Comparison of ENCODE assay signal across 18 mouse cellular contexts in the genomic region with DNA sequence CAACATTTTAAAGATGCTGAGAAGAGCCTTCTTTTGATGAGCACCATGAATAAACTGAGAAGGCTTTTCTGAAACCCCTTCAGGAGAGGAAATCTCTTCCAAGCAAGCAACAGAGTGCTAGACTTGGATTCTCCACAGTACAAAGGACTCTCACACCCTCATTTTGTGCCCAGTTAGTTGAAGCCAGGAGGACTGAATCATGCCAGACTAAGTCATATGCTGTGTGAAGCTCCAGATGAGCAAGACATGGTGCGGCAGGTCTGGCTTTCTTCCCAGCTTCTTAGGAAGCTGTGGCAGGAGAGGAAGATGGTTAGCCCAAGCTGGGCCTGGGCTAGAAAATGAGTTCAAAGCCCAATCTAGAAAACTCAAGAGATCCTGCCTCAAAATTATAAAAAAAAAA.
DNase-seq lines count a peak whose midpoint lies in the region; ATAC-seq and TF ChIP-seq lines count a peak whose summit lies in the region.
"Had no signal": no experiment of that assay in that cellular context is flagged by ENCODE, and none has a peak within 500 bp of the region (broad histone marks: within the 10 kb centered on the region; RNA-seq: fewer than 3 reads in every experiment).

No protein-coding gene starts in this region.

- WGBS in forebrain, postnatal 0 days, result 51% methylated on average over 1 of the region's 1 CpGs
- WGBS in forebrain, embryonic 11.5 days, result 90% methylated on average over 1 of the region's 1 CpGs

- DNase-seq in forebrain, postnatal 0 days, result peak; percentile 43
- no peak for DNase-seq in forebrain, embryonic 11.5 days (ENCODE audit: low spot score)
- DNase-seq in Muller cell, postnatal 12 days (ENCODE audit: inconsistent ontology term), result peak; percentile 65
- DNase-seq in right cerebral cortex, postnatal 25 days, result peak; percentile 35
- no peak for DNase-seq in urinary bladder, postnatal 36 days (ENCODE audit: low spot score in 2 of 2)
- no peak for DNase-seq in ovary, postnatal 10 days (ENCODE audit: low spot score)
- DNase-seq: cerebellum, adult 18-20 months; gastrocnemius, postnatal 36 days; heart, postnatal 14 days; midbrain, embryonic 14.5 days; thymus, adult 18-20 months had no signal

- no peak overlapping the region for H3K4me3 ChIP-seq in forebrain, postnatal 0 days (ENCODE audit: low read depth, low read length)
- H3K4me3 ChIP-seq in forebrain, embryonic 11.5 days (ENCODE audit: low read depth, low read length), result no peak overlapping the region
- H3K4me3 ChIP-seq in embryonic fibroblast, embryonic 13.5 days (ENCODE audit: insufficient read depth, low read length), result no peak overlapping the region
- H3K4me3 ChIP-seq: hindbrain, embryonic 13.5 days; kidney, embryonic 15.5 days; limb, embryonic 12.5 days had no signal

- H3K36me3 ChIP-seq in forebrain, postnatal 0 days (ENCODE audit: insufficient read depth), result no peaks in the 10 kb centered on the region
- H3K36me3 ChIP-seq in forebrain, embryonic 11.5 days (ENCODE audit: control insufficient read depth, insufficient read depth, low read length), result no peaks in the 10 kb centered on the region
- H3K36me3 ChIP-seq: hindbrain, embryonic 13.5 days; limb, embryonic 12.5 days had no signal

- H3K27ac ChIP-seq in forebrain, postnatal 0 days (ENCODE audit: low read depth, low read length), result no peak overlapping the region
- no peak overlapping the region for H3K27ac ChIP-seq in forebrain, embryonic 11.5 days (ENCODE audit: low read depth, low read length)
- peak overlapping the region; percentile 24; the same call in 1 of the 2 replicates for H3K27ac ChIP-seq in embryonic fibroblast, embryonic 13.5 days (ENCODE audit: insufficient read depth, low read length)
- H3K27ac ChIP-seq: hindbrain, embryonic 13.5 days; kidney, embryonic 15.5 days; limb, embryonic 12.5 days; liver, embryonic 14.5 days had no signal

- no peaks in the 10 kb centered on the region for H3K27me3 ChIP-seq in forebrain, postnatal 0 days (ENCODE audit: insufficient read depth, low read length)
- no peaks in the 10 kb centered on the region for H3K27me3 ChIP-seq in forebrain, embryonic 11.5 days (ENCODE audit: control insufficient read depth, insufficient read depth, low read length)
- H3K27me3 ChIP-seq: hindbrain, embryonic 13.5 days; kidney, embryonic 15.5 days had no signal

- ATAC-seq in forebrain, postnatal 0 days, result peak; percentile 78
- ATAC-seq in forebrain, embryonic 11.5 days (replicated peaks; ENCODE audit: low FRiP score), result no peak
- ATAC-seq: lung, postnatal 0 days had no signal

- 0 out of 2 replicates have a peak, but pooled peaks cover 3% of the 10 kb centered on the region for H3K4me1 ChIP-seq in forebrain, postnatal 0 days (ENCODE audit: insufficient read depth)
- peaks cover 4% of the 10 kb centered on the region; the same call in 1 of the 2 replicates for H3K4me1 ChIP-seq in forebrain, embryonic 11.5 days (replicated peaks; ENCODE audit: control insufficient read depth, insufficient read depth, low read length)
- H3K4me1 ChIP-seq in embryonic fibroblast, embryonic 13.5 days (ENCODE audit: control insufficient read depth, insufficient read depth, low read length), result peaks cover 11% of the 10 kb centered on the region

- H3K9ac ChIP-seq in forebrain, postnatal 0 days, result no peak overlapping the region
- H3K9ac ChIP-seq in forebrain, embryonic 11.5 days (ENCODE audit: low read length), result no peak overlapping the region
- H3K9ac ChIP-seq: hindbrain, embryonic 13.5 days; kidney, embryonic 15.5 days; limb, embryonic 12.5 days; liver, embryonic 14.5 days had no signal

- H3K4me2 ChIP-seq in forebrain, postnatal 0 days (ENCODE audit: low read depth), result no peak overlapping the region
- no peak overlapping the region for H3K4me2 ChIP-seq in forebrain, embryonic 11.5 days (ENCODE audit: low read depth, low read length, severe bottlenecking)
- H3K4me2 ChIP-seq: heart, embryonic 11.5 days; hindbrain, embryonic 13.5 days; kidney, embryonic 15.5 days; limb, embryonic 12.5 days had no signal

- no peaks in the 10 kb centered on the region for H3K9me3 ChIP-seq in forebrain, postnatal 0 days (ENCODE audit: low read length)
- no peaks in the 10 kb centered on the region for H3K9me3 ChIP-seq in forebrain, embryonic 11.5 days (ENCODE audit: control insufficient read depth, low read length)
- H3K9me3 ChIP-seq: hindbrain, embryonic 13.5 days; kidney, embryonic 15.5 days; limb, embryonic 12.5 days had no signal

- no peak for TF ChIP-seq POLR2A in embryonic fibroblast, embryonic 13.5 days (IDR thresholded peaks at IDR 0.05; ENCODE audit: low read depth, low read length)

- TF ChIP-seq CTCF in forebrain, postnatal 0 days (IDR thresholded peaks at IDR 0.05; ENCODE audit: low read depth), result no peak
- TF ChIP-seq CTCF in embryonic fibroblast, embryonic 13.5 days (IDR thresholded peaks at IDR 0.05; ENCODE audit: borderline replicate concordance, insufficient read depth, low read length), result no peak

Comparison
In these comparisons a context has a peak if more than half of its experiments do, and no peak if none do; other contexts are left out.
1. DNase-seq: peak in forebrain, postnatal 0 days (single experiment), Muller cell, postnatal 12 days (single experiment) and right cerebral cortex, postnatal 25 days (single experiment); none in forebrain, embryonic 11.5 days (single experiment), urinary bladder, postnatal 36 days (0 of 2) and ovary, postnatal 10 days (single experiment).